Mouse (Mus musculus): Measurements from ENCODE around the gene 4921517D22Rik.

DNA sequence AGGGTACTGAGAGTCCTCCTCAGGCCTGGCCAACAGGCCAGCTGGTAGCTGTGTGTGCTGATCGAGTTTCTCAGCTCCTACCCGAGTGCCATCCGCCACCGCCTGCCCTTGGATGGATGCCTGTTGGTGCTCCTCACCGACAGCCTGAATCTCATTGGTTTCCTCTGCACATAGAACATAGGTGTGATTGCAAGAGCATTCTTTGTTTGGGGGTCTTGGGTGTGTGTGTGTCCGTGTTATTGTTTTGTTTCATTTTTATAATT, 53.8 kb downstream of the 4921517D22Rik start:
- no peak for TF ChIP-seq CTCF (IDR thresholded peaks at IDR 0.05; ENCODE audit: extremely low read depth, insufficient read length, insufficient replicate concordance, low read depth, low read length)
- TF ChIP-seq POLR2A (IDR thresholded peaks at IDR 0.05; ENCODE audit: low read depth, low read length): no peak
